Mouse (Mus musculus) macrophage (primary cell): Measurements from ENCODE around the gene AC109138.7. TPM values are rescaled to one million over a fixed set of nuclear protein-coding genes. Genes with fewer than 3 reads are reported as not detected.

Experiments
- H3K27ac ChIP-seq: fragments of 350-480 bp; formaldehyde crosslinking; 2 replicates; pipeline ENCODE4 v1.9.0; 2021
- H3K36me3 ChIP-seq: fragments of 350-480 bp; formaldehyde crosslinking; 2 replicates; pipeline ENCODE4 v1.9.0; 2021; ENCODE audit errors: inconsistent target
- H3K4me3 ChIP-seq: fragments of 350-480 bp; formaldehyde crosslinking; 2 replicates; pipeline ENCODE4 v1.9.0; 2021; ENCODE audit errors: inconsistent target
- H3K79me2 ChIP-seq: fragments of 350-480 bp; formaldehyde crosslinking; 2 replicates; pipeline ENCODE4 v1.9.0; 2021; ENCODE audit errors: inconsistent target
- WGBS: methylation state at CpG from one replicate; pipeline ENCODE4 v1.1.7; 2026; ENCODE audit warnings: inconsistent platforms; ENCODE audit not compliant: missing documents; 5-methylcytosine and 5-hydroxymethylcytosine counted together
- polyA plus RNA-seq: library from polyadenylated mRNA; stranded (reverse); fragments of 250-400 nt; gene quantifications from 3 replicates; pipeline ENCODE4 v1.2.4, GENCODE M21; 2018; ENCODE audit warnings: inconsistent platforms

AC109138.7 gene
- polyA plus RNA-seq, 1 experiment from 2014 or later, result not detected

DNA sequence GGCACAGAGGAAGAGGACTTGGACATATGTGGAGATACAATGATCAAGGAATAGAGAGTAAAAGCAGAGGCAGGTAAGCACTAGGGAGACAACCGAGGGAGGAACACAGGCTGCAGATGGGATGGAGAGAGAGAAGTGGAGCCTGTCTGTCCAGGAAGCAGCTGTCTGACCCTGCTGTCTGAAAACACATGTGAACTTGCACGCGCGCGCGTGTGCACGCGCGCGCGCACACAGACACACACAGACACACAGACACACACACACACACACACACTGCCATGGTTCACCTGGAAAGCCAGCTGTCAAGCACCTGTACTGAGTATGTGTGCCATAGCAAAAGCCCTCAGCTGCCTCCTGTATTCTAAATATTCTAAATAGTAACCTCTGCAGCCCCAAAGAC is 4.1 kb downstream of the AC109138.7 start:
- no peak overlapping the region for H3K27ac ChIP-seq
- H3K36me3 ChIP-seq, result no peaks in the 10 kb centered on the region
- WGBS, result 60% methylated on average over 11 of the region's 11 CpGs
- H3K4me3 ChIP-seq, result no peak overlapping the region
- no peaks in the 10 kb centered on the region for H3K79me2 ChIP-seq

DNA sequence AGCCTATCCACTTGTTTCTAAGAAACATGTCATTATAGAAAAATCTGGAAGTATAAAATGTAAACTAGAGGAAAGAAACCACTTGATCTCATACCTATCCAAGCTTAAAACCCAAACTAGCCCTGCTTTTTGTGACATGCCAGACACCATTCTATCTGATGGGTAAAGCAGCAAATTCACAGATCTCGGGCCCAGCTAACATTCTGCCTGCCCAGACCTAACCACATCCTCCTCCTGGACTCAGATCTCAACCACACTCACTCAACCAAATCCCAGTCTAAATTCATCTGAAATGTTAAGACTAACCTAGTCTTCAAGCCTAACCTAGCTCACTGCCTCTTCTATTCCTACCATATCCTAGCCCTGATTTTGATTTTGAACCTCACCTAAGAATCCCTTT is 4.6 kb downstream of the AC109138.7 start:
- H3K27ac ChIP-seq, result no peak overlapping the region
- 71% methylated on average over 1 of the region's 1 CpGs for WGBS

DNA sequence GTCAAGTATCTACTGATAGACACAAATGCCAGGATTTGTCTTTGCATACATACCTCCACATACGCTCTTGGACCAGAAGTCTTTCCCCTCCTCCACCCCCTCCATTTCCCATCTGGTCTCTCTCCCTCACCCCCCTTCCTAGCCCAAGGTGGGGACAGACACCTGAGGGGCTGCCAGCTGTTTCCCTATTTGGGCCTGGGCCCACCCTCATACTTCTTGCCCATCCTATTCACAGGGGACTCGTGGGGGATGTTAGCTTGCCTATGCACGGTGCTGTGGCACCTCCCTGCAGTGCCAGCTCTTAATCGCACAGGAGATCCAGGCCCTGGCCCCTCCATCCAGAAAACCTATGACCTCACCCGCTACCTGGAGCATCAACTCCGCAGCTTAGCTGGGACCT is 5.8 kb downstream of the AC109138.7 start:
- Histone ChIP-seq H3K4me3 (no peak overlapping the region), H3K27ac (no peak overlapping the region), H3K79me2 (no peaks in the 10 kb centered on the region), H3K36me3 (no peaks in the 10 kb centered on the region)
- 90% methylated on average over 5 of the region's 6 CpGs for WGBS

More for the DNA sequence above, 4.6 kb downstream of the AC109138.7 start:
- Histone ChIP-seq H3K36me3 (no peaks in the 10 kb centered on the region), H3K79me2 (no peaks in the 10 kb centered on the region), H3K4me3 (no peak overlapping the region)

DNA sequence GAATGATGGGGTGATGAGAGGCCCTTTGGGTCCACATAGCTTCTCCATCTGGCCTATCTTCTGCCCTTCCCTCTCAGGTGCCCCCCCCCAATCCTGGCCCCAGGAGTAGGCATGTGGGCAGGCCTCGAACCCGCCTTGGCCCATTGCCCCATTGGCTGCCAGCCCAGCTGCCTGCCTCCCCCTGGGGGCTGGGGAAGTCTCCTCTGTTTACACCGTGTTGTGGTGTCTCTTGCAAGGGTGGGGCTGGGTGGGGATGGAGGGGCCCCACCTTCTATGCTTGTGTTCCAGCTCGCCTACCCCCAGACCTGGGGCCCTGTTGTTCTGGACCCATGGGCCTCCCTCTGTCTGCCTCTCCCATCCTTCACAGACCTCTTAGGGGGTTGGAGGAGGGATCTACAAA is 6.3 kb downstream of the AC109138.7 start:
- 70% methylated on average over 4 of the region's 4 CpGs for WGBS
- Histone ChIP-seq H3K4me3 (no peak overlapping the region), H3K27ac (no peak overlapping the region), H3K79me2 (no peaks in the 10 kb centered on the region), H3K36me3 (no peaks in the 10 kb centered on the region)

DNA sequence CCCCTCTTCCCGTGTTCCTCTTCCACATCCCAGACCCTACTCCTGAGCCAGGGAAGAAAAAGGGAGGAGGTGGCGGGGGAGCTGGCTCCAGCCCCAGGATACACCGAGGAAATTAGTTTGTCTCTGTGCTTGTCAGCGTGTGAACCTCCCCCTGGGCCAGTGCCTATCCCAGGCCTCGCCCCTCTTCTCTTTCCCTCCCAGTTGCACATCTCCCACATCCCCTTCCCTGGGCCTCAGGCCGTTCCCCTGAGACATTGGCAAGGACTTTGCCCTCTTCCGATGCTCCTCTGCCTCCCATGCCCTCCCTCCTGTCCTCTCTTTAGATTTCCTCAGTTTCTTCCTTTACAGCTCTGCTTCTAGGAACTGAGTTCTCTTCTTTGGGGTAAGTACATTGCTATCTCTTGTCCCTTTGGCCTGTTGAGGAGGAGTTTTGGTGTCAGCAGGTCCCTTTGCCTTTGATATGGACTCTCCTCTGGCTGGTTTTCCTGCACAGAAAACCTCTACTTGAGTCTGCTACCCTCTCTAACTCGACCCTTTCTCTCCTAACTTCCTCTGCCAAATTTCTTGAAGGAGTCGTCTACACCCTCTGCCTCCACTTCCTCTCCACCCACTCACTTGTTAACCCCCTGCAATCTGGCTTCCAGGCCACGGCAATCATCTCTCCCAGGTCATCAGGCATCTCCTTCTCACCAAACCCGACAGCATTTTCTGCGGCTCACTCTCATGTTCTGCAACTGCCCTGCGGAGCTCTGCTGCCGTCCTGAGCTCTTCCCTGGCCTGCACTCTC is 7.0 kb downstream of the AC109138.7 start:
- Histone ChIP-seq H3K4me3 (no peak overlapping the region), H3K36me3 (no peaks in the 10 kb centered on the region), H3K79me2 (no peaks in the 10 kb centered on the region), H3K27ac (no peak overlapping the region)
- WGBS, result 32% methylated on average over 14 of the region's 14 CpGs

DNA sequence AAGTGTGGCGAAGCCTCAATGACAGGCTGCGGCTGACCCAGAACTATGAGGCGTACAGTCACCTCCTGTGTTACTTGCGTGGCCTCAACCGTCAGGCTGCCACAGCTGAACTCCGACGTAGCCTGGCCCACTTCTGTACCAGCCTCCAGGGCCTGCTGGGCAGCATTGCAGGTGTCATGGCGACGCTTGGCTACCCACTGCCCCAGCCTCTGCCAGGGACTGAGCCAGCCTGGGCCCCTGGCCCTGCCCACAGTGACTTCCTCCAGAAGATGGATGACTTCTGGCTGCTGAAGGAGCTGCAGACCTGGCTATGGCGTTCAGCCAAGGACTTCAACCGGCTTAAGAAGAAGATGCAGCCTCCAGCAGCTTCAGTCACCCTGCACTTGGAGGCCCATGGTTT is 8.0 kb downstream of the AC109138.7 start:
- H3K79me2 ChIP-seq, result no peaks in the 10 kb centered on the region
- no peaks in the 10 kb centered on the region for H3K36me3 ChIP-seq
- 36% methylated on average over 11 of the region's 11 CpGs for WGBS
- no peak overlapping the region for H3K27ac ChIP-seq
- no peak overlapping the region for H3K4me3 ChIP-seq

DNA sequence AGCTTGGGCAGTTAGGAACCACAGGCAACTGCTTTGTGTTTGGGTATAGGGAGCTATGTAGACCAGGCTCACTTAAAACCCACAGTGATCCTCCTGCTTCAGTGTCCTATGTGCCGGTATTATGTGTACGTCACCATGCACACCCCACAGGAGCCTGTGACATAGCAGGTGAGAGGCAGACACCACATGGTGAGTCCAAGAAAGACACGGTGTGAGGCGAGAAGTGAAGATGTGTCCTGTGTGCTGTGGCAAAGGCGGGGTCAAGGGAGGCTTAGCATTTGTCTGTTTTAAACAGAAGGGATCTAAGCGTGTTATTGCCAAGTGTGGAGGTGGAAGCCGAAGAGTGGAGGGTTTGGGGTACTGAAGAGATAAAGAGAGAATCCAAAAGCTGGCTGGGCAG is 12.6 kb downstream of the AC109138.7 start:
- H3K79me2 ChIP-seq, result no peaks in the 10 kb centered on the region
- H3K27ac ChIP-seq, result no peak overlapping the region
- no peaks in the 10 kb centered on the region for H3K36me3 ChIP-seq
- H3K4me3 ChIP-seq, result no peak overlapping the region
- WGBS, result 63% methylated on average over 7 of the region's 7 CpGs

DNA sequence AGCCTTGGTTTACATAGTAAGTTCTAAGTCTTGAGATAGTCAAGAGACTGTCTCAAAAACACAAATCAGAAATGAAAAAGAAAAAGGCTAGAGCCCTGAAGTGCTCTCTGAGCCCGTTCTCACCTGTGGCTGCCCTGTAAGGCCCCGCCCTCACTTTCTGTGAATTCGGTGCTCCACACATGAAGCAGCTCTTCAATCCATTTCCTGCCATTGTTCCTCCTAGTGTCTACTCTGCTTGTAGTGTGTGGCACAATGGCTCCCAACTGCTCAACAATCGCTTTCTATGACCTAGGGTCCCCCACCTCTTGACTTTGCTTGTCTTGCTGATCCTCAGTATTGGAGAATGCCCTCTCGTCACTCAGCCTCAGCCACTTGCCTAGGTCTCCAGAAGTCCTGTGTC is 13.3 kb downstream of the AC109138.7 start:
- no peak overlapping the region for H3K4me3 ChIP-seq
- no peaks in the 10 kb centered on the region for H3K79me2 ChIP-seq
- no peak overlapping the region for H3K27ac ChIP-seq
- 65% methylated on average over 5 of the region's 5 CpGs for WGBS
- no peaks in the 10 kb centered on the region for H3K36me3 ChIP-seq

DNA sequence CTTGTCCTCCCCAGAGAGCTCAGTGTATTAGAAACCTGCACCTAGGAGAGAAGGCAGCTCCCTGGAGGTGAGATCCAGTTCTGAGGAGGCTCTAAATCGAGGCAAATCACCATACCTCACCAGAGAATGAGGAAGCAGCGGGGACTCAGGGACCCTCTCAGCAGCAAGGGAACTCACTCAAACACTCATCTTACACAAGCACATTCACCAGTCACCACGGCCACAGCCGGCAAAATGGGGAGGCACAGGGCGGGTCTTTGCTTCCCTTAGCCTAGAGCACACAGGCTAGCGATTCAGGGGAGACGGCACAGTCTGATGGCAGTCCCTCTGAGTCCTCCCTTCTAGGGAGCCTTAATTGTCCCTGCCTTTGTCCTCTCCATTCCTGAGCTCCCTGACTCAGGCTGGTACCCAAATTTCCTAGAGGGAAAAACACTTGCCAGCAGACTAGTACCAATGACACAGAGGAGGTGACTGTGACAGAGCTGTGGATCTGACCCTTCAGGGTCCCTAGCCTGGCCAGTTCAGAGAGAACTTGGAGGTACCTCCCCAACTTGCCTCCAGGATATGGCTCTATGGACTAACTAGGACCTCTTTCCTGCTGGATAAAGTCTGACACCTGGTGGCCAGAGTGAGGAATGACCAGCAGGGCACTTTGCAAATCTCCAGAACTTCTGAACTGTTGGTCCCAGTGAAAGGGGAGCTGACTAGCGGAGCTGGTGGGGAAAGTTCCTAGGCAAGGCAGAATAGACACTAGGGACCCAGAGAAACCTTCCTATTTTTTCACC is 13.9 kb downstream of the AC109138.7 start:
- Histone ChIP-seq H3K79me2 (no peaks in the 10 kb centered on the region), H3K4me3 (no peak overlapping the region), H3K27ac (no peak overlapping the region), H3K36me3 (no peaks in the 10 kb centered on the region)
- WGBS, result 18% methylated on average over 8 of the region's 8 CpGs

DNA sequence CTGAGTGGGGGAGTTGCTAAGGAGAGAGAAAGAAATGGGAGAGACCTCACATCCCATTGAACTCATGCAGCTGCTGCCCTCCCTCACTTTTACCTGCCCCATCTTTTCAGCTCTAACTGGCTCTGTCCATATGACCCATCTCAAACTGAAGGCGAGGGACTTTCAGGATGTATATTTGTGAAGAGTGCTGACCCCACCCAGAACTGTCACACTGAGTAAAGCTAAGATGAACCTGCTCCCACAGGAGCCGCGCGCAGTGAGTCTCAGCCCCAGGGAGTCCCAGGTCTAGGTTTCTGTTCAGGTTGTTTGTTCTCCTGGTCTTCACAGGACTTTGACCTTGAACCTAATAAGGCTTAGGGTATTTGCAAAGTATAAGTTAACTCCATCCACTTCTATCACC is 14.7 kb downstream of the AC109138.7 start:
- no peaks in the 10 kb centered on the region for H3K79me2 ChIP-seq
- WGBS, result 100% methylated on average over 4 of the region's 4 CpGs
- no peak overlapping the region for H3K27ac ChIP-seq
- H3K4me3 ChIP-seq, result no peak overlapping the region
- no peaks in the 10 kb centered on the region for H3K36me3 ChIP-seq

DNA sequence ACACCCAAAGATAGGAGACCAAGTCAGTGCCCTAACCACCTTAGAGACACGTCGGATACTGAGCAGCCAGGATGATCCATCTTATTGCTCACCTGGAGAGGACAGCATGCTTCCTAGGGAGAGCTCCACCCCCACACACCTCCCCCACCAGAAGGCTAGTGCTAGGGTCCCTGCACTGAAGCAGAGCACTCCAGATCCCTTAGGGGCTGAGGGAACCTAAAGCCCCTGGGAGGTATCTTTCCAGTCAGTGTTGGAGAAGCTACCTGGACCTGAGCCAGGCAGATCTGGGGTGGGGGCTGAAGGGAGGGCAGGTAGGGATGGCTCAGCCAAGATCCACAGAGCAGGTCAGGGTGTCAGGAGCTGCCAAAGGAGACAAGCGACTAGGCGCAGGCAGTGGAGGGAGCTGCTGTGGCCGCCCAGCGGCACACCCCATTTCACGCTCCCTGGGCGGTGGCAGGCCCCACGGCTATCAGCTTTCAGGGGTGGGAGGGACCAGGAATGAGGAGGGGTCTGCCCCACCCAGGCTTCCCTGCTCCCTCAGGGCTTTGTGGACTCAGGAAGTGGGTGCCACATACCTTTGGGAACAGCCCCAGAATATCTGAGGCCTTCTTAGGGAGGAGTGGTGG is 15.4 kb downstream of the AC109138.7 start:
- WGBS, result 89% methylated on average over 9 of the region's 9 CpGs
- H3K27ac ChIP-seq, result no peak overlapping the region
- H3K36me3 ChIP-seq, result no peaks in the 10 kb centered on the region
- H3K79me2 ChIP-seq, result no peaks in the 10 kb centered on the region
- H3K4me3 ChIP-seq, result no peak overlapping the region

DNA sequence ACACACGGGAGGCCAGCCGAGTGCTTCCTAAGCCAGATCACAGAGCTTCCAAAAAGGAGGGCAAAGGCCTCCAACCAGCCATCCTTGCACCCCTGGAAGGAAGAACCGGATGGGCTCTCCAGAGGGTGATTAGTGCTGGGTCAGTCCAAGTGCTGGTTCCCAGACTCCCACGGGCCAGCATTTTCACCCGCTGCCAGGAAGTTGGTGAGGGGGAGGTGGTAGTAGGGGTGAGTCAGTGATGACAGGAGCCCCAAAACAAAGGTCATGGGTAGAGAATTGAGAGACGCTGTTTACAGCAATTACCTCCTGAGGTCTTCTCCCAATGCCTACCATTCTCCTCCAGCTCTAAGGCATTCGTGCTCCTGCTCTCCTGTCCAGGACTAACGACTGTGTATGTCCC is 16.3 kb downstream of the AC109138.7 start:
- Histone ChIP-seq H3K36me3 (no peaks in the 10 kb centered on the region), H3K27ac (peak overlapping the region; percentile 97; the same call in 1 of the 2 replicates), H3K4me3 (no peak overlapping the region), H3K79me2 (no peaks in the 10 kb centered on the region)
- 72% methylated on average over 8 of the region's 8 CpGs for WGBS

DNA sequence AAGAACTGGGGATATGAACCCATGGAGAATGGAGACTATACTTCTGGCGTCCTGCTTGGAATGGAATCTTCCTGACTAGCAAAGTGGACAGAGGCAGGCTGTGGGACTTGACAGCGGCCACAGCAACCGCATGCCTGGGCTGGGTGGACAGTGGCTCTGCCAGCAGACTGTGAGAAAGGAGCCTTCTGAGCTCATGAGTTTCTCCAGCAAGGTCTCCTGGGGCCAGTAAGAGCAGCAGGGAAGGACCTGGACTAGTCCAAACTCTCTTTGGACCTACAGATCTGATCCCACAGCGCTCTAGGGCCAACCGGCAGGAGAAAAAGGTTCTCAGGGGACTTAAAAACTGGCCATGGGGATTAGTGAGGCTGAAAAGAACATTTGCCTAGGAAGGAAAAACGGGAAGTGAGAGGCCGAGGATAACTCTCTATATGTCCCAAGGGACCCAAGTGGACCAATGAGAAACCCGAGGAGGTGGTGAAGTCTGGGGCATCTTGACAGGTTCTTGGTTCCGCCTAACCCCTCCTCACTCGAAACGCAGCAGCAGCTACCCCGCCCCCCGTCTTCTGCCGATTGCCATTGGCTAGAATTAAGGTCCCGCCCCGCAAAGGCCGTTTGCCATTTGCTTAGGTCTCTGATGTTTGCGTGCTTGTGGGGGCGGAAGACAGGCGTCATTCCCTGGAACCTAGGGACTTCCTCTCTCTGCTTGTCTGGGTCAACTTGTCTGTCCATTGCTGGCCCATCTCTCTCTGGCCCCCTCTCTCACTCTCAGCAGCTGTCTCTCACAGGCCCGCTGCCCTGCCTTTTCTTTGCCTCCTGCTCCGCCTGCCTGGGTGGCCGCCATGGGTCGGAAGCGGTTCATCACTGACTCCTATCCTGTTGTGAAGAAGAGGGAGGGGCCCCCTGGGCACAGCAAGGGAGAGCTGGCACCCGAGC is 17.4 kb downstream of the AC109138.7 start, which contains the start of gene Pold4:
Pold4 (plus strand) TSS at position 647 of the 933 bp plus-strand sequence.
- 12% methylated on average over 26 of the region's 26 CpGs for WGBS
- peak within 1 kb of the TSS; percentile 97 for H3K27ac ChIP-seq
- H3K4me3 ChIP-seq, result peak within 1 kb of the TSS; percentile 40
- H3K79me2 ChIP-seq, result no peaks in the 10 kb centered on the region
- no peaks in the 10 kb centered on the region for H3K36me3 ChIP-seq

DNA sequence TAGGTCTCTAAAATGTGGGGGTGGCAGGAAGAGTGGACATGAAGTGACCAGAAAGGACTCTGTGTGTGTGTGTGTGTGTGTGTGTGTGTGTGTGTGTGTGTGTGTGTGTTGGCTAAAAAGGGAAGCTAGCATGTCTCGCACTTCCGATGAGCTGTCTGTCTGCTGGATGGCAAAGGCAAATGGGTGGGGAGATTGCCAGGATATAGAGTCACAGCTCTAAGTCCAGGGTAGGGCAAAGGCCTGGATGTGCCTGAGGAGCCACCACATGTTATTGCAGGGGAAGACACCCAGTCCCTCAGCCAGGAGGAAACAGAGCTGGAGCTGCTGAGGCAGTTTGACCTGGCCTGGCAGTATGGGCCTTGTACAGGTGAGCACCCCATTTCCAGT is 18.0 kb downstream of the AC109138.7 start:
- 0% methylated on average over 2 of the region's 2 CpGs for WGBS
- H3K4me3 ChIP-seq, result peak overlapping the region; percentile 40

More for the DNA sequence above, 18.0 kb downstream of the AC109138.7 start:
- no peaks in the 10 kb centered on the region for H3K79me2 ChIP-seq
- peak overlapping the region; percentile 97 for H3K27ac ChIP-seq
- H3K36me3 ChIP-seq, result no peaks in the 10 kb centered on the region
